Mouse (Mus musculus) left cerebral cortex, adult 18-20 months (tissue): ENCODE measurements around the gene Gm42715. TPM values are rescaled to one million over a fixed set of nuclear protein-coding genes. Genes with fewer than 3 reads are reported as not detected.
A peak's percentile ranks its signal among the peaks of the same experiment; 100 is the strongest.
"Not testable (repeated sequence)": the region's sequence is repeated elsewhere in the genome, so short reads cannot be mapped to it uniquely, and the experiment has no call there.

Source experiments
- DNase-seq, 2 experiments: peaks; one replicate each; pipeline ENCODE4 v3.0.0; 2021 to 2022; ENCODE audit warnings: low spot score in 2 of 2, mixed read lengths in 1 of 2
- long read RNA-seq, 2 experiments: library from polyadenylated mRNA; stranded (forward); transcript quantifications; one replicate each; pipeline ENCODE4 v2.0.0; 2021
- total RNA-seq, 2 experiments: library from RNA; stranded (reverse); gene quantifications; 2 replicates each; pipeline ENCODE4 v1.2.3; 2021

Gene Gm42715
- 10 to 100 TPM in 1 of 2 experiments, 1 to 10 TPM in 1; 8.9 to 10.7 TPM for total RNA-seq
- long read RNA-seq, experiment 1, partial matches to known transcripts, result 0 of 6 reads
- long read RNA-seq, experiment 1, other reads (novel, unspliced or antisense), result 6 of 6 reads
- long read RNA-seq, experiment 2, partial matches to known transcripts, result 0 of 4 reads
- long read RNA-seq, experiment 2, other reads (novel, unspliced or antisense), result 4 of 4 reads

DNA sequence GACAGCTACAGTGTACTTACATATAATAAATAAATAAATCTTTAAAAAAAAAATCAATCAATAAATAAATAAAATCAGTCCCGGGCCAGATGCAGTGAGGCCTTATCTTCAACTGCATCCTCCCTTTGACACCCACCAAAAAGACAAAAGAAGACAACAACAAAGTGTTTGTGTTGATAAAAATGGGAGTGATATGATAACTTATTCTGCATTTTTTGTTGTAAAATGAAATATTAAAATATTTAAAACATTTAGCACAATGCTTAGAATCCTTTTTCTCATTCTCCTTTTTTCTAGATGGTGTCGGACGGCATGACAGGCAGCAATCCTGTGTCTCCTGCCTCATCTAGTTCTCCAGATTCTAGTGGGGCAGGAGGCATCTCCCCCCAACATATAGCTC lies at the start of gene Gm42715:
Gene Gm42715 (plus strand): TSS at position 301 of the 400 bp plus-strand sequence.
- DNase-seq, result no peak

GRCm38 (mm10) chr7:127470011-127470715 lies 49.2 kb upstream of the Gm42715 start:
- DNase-seq, result no peak

DNA sequence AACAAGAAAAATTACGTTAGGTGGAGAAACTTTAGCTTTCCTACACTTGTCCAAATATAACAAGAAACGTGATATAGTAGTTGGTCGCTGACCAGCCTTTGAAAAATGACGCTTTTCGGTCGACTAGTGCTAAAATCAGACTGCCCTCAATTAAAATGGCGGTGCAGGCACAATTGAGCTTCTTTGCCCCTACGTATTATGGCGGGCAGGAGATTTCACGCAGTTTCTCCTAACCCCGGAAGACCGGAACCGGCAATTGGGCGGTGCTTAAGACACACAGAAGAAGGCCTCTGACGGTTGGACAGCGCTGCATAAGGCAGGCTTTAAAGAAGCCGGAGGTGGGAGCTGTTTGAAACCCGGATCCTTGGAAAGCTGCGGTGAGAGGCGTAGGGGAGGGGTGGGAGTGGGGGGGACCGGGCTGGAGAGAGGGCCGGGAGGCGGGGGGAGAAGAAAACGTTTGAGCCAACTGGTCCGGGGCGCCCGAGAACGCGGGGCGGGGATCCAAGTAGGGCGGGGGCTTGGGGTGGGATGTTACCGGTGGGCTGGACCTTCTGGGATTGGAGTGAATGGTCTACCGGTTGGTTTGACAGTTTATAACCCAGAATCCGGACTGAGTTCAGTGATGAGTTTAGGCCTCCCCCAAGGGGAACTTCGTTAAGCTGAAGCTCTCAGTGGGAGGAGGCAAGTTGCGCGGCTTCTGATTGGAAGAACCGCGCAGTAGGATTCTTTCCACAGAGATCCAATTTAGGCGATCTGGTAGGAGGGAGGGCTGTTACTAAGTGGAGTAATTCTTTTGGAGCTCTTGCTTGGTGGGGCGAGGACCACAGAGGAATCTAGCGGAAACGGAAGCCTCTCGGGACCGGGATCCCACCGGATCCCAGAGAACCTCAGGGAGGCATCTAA lies 48.4 kb upstream of the Gm42715 start:
- DNase-seq, result peak; percentile 89 to 93

DNA sequence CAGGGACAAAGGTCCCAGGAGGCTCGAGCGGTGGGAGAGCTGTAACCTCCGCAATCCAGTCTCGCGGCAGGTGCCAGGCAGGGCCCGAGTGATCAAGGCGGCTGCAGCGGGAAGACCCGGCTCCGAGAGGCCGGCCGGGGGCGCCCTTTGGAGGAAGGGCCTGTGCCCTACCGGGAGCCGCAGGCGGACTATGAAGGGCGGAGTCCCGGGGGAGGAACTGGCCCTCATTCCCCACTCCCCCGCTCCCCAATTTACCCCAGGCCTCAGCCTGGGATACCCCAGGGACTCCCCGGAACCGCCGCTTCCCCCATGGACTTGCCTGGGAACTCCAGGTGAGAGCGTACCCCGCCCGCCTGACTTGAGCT lies 47.8 kb upstream of the Gm42715 start:
- no peak for DNase-seq

DNA sequence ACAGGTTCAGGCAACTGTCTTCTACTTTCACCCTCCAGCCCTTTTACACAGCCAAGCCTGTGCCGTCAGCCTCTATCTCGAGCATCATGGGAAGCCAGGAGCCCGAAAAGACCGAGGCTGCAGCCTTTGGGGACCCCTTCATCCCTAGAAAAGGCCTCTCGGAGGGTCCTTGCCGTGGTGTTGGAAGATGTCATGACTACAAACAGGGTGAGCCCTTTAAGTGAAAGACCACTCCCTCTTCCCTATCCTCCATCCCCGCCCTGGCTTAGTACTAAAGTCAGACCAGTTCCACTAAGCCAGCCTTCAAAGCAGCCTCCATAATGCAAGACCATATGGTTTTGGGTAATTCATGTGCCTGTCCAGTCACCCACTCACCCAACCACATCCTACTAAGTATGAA lies 47.3 kb upstream of the Gm42715 start:
- DNase-seq, result no peak

- DNase-seq, result no peak
Observed at GRCm38 (mm10) chr7:127473705-127474104, 45.7 kb upstream of the Gm42715 start.

- DNase-seq, result no peak
Observed at GRCm38 (mm10) chr7:127474378-127475070, 44.9 kb upstream of the Gm42715 start.

DNA sequence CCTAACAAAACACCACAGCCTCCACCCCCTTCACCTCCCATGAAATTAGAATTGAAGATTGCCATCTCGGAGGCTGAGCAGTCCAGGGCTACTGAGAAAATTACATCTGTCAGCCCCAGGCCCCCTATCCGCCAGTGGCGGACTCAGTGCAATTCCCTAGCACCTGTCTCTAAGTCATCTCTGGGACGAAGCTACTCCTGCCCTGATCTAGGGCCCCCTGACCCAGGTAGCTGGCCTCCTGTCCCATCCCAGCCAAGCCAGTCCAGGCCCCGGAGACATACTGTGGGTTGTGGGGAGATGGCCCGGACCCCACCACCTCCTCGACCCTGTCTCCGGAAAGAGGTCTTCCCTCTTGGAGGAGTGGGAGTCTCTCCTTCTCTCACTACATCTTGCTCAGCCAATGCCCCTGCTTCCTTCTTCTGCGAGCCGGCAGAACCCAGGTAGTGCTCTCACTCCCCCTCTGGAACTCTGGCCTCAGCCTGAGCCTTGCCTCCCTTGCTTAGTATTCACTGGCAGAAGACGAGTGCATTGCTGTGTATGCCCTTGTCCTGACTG lies 44.1 kb upstream of the Gm42715 start:
- DNase-seq, result no peak

- DNase-seq, result no peak
Observed at GRCm38 (mm10) chr7:127476336-127476735, 43.0 kb upstream of the Gm42715 start.

DNA sequence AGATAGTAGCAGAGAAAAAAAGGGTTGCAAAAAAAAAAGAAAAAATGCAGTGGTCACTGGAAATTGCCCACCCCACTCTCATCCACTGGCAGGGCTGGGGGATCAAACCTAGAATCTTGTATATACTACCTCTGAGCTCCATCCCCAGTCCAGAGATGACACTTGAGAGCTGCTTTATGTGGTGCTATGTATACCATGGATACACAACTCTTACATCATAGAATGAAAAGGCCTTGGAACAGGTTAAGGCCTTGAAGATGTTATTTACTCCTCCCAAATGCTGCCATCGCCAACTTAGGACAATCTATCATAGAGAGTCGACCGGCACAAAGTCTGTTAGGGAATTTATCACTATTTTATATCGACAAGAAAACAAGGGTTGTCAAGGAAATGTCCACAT lies 42.5 kb upstream of the Gm42715 start:
- DNase-seq, result no peak

DNA sequence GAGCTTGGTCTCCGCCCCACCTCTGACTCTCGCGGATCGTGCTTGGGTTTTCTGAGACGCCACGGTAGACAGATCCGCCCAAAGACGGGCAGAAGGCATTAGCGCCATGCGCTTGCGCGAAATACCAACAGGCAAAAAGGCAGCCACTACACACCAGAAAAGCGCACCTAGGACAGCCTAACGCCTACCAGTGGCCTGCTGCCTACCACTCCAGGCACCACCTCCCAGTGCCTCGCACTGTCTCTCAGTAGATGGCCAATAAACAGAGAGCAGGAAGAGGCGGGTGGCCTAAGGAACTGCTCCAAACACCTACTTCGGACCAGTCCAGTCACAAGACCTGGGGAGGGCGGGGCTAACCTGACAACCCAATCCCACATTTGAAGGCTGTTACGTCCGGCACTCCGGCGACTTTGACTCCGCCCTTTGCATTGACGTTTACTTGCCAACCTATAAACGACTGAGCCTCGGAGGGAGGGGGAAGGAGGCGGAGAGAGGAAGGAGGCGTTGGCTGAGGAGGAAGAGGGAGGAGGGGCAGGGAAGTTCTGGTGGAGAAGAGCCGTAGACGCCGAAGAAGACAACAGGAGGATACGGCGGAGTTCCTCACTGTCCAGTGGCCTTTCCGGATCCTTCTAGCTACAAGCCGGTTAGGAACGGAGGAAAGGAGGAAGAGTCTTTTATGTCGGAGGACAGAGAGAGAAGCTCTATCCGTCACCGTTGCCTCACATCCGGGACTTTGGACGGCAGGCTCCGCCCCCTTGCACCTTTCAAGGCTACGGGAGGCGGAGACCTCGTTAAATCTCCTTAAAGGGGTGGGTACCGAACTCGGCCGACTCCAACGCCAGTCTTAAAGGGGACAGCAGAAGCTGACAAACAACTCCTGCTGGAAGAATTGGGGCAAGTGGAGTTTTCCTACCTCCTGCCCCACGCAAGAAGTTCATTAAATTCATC lies 41.4 kb upstream of the Gm42715 start:
- peak; percentile 99 for DNase-seq

GRCm38 (mm10) chr7:127478635-127479317 lies 40.6 kb upstream of the Gm42715 start, which contains the start of gene Fbrs:
Gene Fbrs (plus strand): TSS chr7:127479199.
- peak; percentile 88 to 90 for DNase-seq

- no peak for DNase-seq
Observed at GRCm38 (mm10) chr7:127479318-127480225, 39.8 kb upstream of the Gm42715 start.

DNA sequence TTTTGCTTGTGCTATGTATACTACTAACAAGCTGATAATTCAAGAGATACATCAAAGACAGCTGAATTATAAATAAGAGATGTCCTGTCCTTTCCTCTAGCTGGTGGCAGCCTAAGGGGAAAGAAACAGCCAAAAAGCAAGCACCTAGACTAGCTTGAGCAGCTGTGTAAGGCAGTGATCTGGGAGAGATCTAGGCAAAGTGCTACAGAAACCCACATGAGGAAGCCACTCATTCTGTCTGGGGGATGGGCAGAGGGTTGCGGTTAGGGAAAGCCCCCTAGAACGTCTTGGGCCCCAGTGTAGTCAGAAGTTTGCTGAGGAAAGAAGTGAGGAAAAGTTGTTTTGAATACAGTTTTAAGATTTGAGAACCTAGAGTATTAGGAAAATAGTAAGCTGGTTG lies 39.1 kb upstream of the Gm42715 start:
- DNase-seq, result no peak

- no peak for DNase-seq
Observed at GRCm38 (mm10) chr7:127485416-127485815, 34.0 kb upstream of the Gm42715 start.

DNA sequence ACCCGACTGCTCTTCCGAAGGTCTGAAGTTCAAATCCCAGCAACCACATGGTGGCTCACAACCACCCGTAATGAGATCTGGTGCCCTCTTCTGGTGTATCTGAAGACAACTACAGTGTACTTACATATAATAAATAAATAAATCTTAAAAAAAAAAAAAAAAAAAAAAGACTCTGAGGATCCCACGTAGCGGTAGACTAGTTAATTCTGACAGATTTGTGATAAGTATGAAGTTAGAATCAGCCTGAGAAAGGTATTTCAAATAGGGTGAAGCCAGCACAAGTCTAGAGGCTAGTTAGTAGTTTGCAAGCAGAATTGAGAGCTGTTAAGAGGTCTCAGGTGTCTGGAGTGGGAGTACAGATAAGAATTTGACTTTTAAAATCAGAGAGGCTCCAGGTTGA lies 31.0 kb upstream of the Gm42715 start:
- not testable (repeated sequence) for DNase-seq

DNA sequence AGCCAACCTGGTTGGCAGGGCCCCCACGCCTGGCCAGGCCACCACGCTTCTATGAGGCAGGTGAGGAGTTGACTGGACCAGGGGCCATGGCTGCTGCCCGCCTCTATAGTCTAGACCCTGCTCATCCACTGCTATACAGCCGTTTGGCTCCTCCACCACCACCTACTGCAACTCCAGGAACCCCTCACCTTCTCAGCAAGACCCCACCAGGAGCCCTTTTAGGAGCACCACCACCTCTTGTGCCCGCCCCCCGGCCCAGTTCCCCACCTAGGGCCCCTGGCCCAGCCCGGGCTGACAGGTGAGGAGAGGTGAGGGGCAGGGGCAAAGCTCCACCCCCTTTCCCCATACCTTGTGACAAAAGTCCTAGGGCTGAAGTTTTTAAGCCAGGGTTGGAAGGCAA lies 29.4 kb upstream of the Gm42715 start:
- DNase-seq, result no peak

- no peak for DNase-seq
Observed at GRCm38 (mm10) chr7:127491846-127492245, 27.5 kb upstream of the Gm42715 start.
